In the genomic region with DNA sequence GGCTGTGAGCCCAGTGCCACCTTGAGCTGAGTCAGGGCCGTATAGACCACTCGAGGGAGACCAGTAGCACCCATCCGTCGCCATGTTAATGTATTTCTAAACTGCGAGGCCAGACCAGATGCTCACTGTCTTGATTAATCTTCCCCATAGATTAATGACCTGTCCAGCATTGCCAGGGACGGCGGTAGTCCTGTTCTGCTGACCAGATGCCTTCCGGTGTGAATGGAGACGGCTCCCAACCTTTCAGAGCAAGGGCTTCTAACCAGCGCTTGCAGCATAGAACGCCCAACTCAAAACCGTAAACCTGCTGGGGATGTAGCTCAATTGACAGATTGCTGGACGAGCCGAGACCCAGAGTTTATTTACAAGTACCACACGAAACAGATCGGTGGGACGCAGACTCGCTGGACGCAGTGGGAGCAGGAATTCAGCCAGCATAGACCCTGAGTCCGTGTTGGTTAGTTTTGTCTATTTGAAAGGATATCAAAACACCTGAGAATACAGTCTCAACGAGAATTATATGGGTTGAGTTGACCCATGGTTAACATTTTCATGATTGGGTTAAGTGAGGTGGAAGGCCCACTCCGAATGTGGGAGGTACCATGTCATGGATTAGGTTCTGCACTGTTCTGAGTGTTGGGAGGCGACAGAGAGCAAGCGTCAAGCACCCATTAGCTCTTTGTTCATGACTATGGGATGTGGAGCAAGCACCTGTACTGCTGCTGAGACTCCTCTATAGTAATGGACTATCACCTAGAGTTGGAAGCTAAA, we compare ENCODE assay signal across 8 mouse cellular contexts. TPM values are rescaled to one million over a fixed set of nuclear protein-coding genes. Genes with fewer than 3 reads are reported as not detected.
DNase-seq lines count a peak whose midpoint lies in the region; ATAC-seq and TF ChIP-seq lines count a peak whose summit lies in the region.

No protein-coding gene starts in this region.

- peaks cover 5% of the 10 kb centered on the region; the same call in 1 of the 2 replicates for H3K36me3 ChIP-seq in neural tube, embryonic 11.5 days (ENCODE audit: control insufficient read depth, insufficient read depth, low read length)
- H3K36me3 ChIP-seq in embryonic facial prominence, embryonic 13.5 days, result peaks cover 23% of the 10 kb centered on the region
- H3K36me3 ChIP-seq in intestine, postnatal 0 days (ENCODE audit: control insufficient read depth, insufficient read depth), result peaks cover 16% of the 10 kb centered on the region
- peaks cover 24% of the 10 kb centered on the region for H3K36me3 ChIP-seq in neural tube, embryonic 13.5 days

- 10% methylated on average over 24 of the region's 24 CpGs for WGBS in neural tube, embryonic 11.5 days
- WGBS in embryonic facial prominence, embryonic 13.5 days, result 11% methylated on average over 24 of the region's 24 CpGs
- WGBS in intestine, postnatal 0 days, result 9% methylated on average over 24 of the region's 24 CpGs
- 11% methylated on average over 24 of the region's 24 CpGs for WGBS in neural tube, embryonic 13.5 days

- no peaks in the 10 kb centered on the region for H3K27me3 ChIP-seq in neural tube, embryonic 11.5 days (ENCODE audit: control insufficient read depth, insufficient read depth, low read length)
- no peaks in the 10 kb centered on the region for H3K27me3 ChIP-seq in embryonic facial prominence, embryonic 13.5 days
- no peaks in the 10 kb centered on the region for H3K27me3 ChIP-seq in intestine, postnatal 0 days (replicated peaks; ENCODE audit: control insufficient read depth, insufficient read depth, low read length)
- no peaks in the 10 kb centered on the region for H3K27me3 ChIP-seq in neural tube, embryonic 13.5 days

- peak overlapping the region; percentile 94 for H3K27ac ChIP-seq in neural tube, embryonic 11.5 days (ENCODE audit: low read depth, low read length)
- peak overlapping the region; percentile 98 for H3K27ac ChIP-seq in embryonic facial prominence, embryonic 13.5 days
- H3K27ac ChIP-seq in intestine, postnatal 0 days (ENCODE audit: low read depth, low read length), result peak overlapping the region; percentile 93
- peak overlapping the region; percentile 97 for H3K27ac ChIP-seq in neural tube, embryonic 13.5 days (replicated peaks)

- TF ChIP-seq CTCF in intestine, postnatal 0 days (IDR thresholded peaks at IDR 0.05; ENCODE audit: low read depth), result 0 out of 2 replicates have a peak, but pooled peaks have one; percentile 8

- H3K4me2 ChIP-seq in neural tube, embryonic 11.5 days (ENCODE audit: low read depth), result peak overlapping the region; percentile 92
- H3K4me2 ChIP-seq in embryonic facial prominence, embryonic 13.5 days, result peak overlapping the region; percentile 88
- peak overlapping the region; percentile 89 for H3K4me2 ChIP-seq in intestine, postnatal 0 days (replicated peaks; ENCODE audit: low read depth)
- peak overlapping the region; percentile 79 for H3K4me2 ChIP-seq in neural tube, embryonic 13.5 days

- H3K9me3 ChIP-seq in neural tube, embryonic 11.5 days (ENCODE audit: control insufficient read depth, low read length), result no peaks in the 10 kb centered on the region
- H3K9me3 ChIP-seq in embryonic facial prominence, embryonic 13.5 days, result no peaks in the 10 kb centered on the region
- H3K9me3 ChIP-seq in intestine, postnatal 0 days (ENCODE audit: control insufficient read depth), result no peaks in the 10 kb centered on the region
- no peaks in the 10 kb centered on the region for H3K9me3 ChIP-seq in neural tube, embryonic 13.5 days

- 0 out of 2 replicates have a peak, but pooled peaks cover 5% of the 10 kb centered on the region for H3K4me1 ChIP-seq in neural tube, embryonic 11.5 days (ENCODE audit: control insufficient read depth, insufficient read depth, low read length)
- H3K4me1 ChIP-seq in embryonic facial prominence, embryonic 13.5 days, result peaks cover 23% of the 10 kb centered on the region
- H3K4me1 ChIP-seq in intestine, postnatal 0 days (replicated peaks; ENCODE audit: control insufficient read depth, insufficient read depth, low read length), result 0 out of 2 replicates have a peak, but pooled peaks cover 3% of the 10 kb centered on the region
- peaks cover 28% of the 10 kb centered on the region for H3K4me1 ChIP-seq in neural tube, embryonic 13.5 days (replicated peaks)

- ATAC-seq in neural tube, embryonic 11.5 days (ENCODE audit: insufficient read depth, low FRiP score, low TSS enrichment), result no peak; the same call in 1 of the 2 replicates
- 0 out of 2 replicates have a peak, but pooled peaks have one; percentile 7 for ATAC-seq in embryonic facial prominence, embryonic 13.5 days (ENCODE audit: insufficient number of reproducible peaks, insufficient read depth, low FRiP score, low TSS enrichment, low read depth)
- 0 out of 2 replicates have a peak, but pooled peaks have one; percentile 1 for ATAC-seq in intestine, postnatal 0 days
- peak; percentile 64 for ATAC-seq in neural tube, embryonic 13.5 days (ENCODE audit: low read depth)
- ATAC-seq in cerebellum, adult (ENCODE audit: insufficient number of reproducible peaks, low FRiP score, low TSS enrichment), result no peak

- no peak for DNase-seq in neural tube, embryonic 11.5 days (ENCODE audit: low spot score)
- DNase-seq in neural tube, embryonic 10.5 days (ENCODE audit: extremely low spot score, low spot score), result no peak
- no peak for DNase-seq in ovary, adult 18-20 months (ENCODE audit: low spot score)
- DNase-seq in embryo, embryonic 11 days, result no peak

- peak overlapping the region; percentile 88 for H3K9ac ChIP-seq in neural tube, embryonic 11.5 days (ENCODE audit: low read length)
- H3K9ac ChIP-seq in embryonic facial prominence, embryonic 13.5 days, result peak overlapping the region; percentile 89
- H3K9ac ChIP-seq in intestine, postnatal 0 days (ENCODE audit: low read depth, low read length), result peak overlapping the region; percentile 64
- H3K9ac ChIP-seq in neural tube, embryonic 13.5 days, result peak overlapping the region; percentile 90

- H3K4me3 ChIP-seq in neural tube, embryonic 11.5 days (ENCODE audit: low read depth, low read length), result peak overlapping the region; percentile 68
- peak overlapping the region; percentile 86 for H3K4me3 ChIP-seq in embryonic facial prominence, embryonic 13.5 days
- H3K4me3 ChIP-seq in intestine, postnatal 0 days (ENCODE audit: low read depth, low read length), result peak overlapping the region; percentile 84
- peak overlapping the region; percentile 83 for H3K4me3 ChIP-seq in neural tube, embryonic 13.5 days

RNA-seq across cellular contexts. Expression of a gene that starts 6.4 kb away (rescaled TPM):
- 25.5 and 27.7 TPM in 2 replicates for polyA plus RNA-seq in neural tube, embryonic 11.5 days (2014; fragmentation: Nextera tagmentation; extraction: Ambion mirVana)
- 41.2 and 41.9 TPM in 2 replicates for polyA plus RNA-seq in embryonic facial prominence, embryonic 13.5 days (2015; fragmentation: Nextera tagmentation; extraction: Ambion mirVana)
- 32.0 and 33.8 TPM in 2 replicates for polyA plus RNA-seq in intestine, postnatal 0 days (2015; fragmentation: Nextera tagmentation; extraction: Ambion mirVana)
- polyA plus RNA-seq in neural tube, embryonic 13.5 days (2015; fragmentation: Nextera tagmentation; extraction: Ambion mirVana), result 35.5 and 39.5 TPM in 2 replicates

RNA-seq across cellular contexts. Expression of a gene that starts 6.8 kb away (rescaled TPM):
- 37.0 and 41.4 TPM in 2 replicates for polyA plus RNA-seq in neural tube, embryonic 11.5 days (2014; fragmentation: Nextera tagmentation; extraction: Ambion mirVana)
- 33.4 and 34.6 TPM in 2 replicates for polyA plus RNA-seq in embryonic facial prominence, embryonic 13.5 days (2015; fragmentation: Nextera tagmentation; extraction: Ambion mirVana)
- polyA plus RNA-seq in intestine, postnatal 0 days (2015; fragmentation: Nextera tagmentation; extraction: Ambion mirVana), result 13.2 and 14.7 TPM in 2 replicates
- 46.2 and 47.4 TPM in 2 replicates for polyA plus RNA-seq in neural tube, embryonic 13.5 days (2015; fragmentation: Nextera tagmentation; extraction: Ambion mirVana)

RNA-seq across cellular contexts. Expression of a gene that starts 16.9 kb away (rescaled TPM):
- polyA plus RNA-seq in neural tube, embryonic 11.5 days (2014; fragmentation: Nextera tagmentation; extraction: Ambion mirVana), result 15.0 and 17.1 TPM in 2 replicates
- 30.6 and 31.4 TPM in 2 replicates for polyA plus RNA-seq in embryonic facial prominence, embryonic 13.5 days (2015; fragmentation: Nextera tagmentation; extraction: Ambion mirVana)
- polyA plus RNA-seq in intestine, postnatal 0 days (2015; fragmentation: Nextera tagmentation; extraction: Ambion mirVana), result 3.9 and 4.7 TPM in 2 replicates
- 25.6 and 26.9 TPM in 2 replicates for polyA plus RNA-seq in neural tube, embryonic 13.5 days (2015; fragmentation: Nextera tagmentation; extraction: Ambion mirVana)

RNA-seq across cellular contexts. Expression of a gene that starts 49.2 kb away (rescaled TPM):
- not detected in 2 replicates for polyA plus RNA-seq in neural tube, embryonic 11.5 days (2014; fragmentation: Nextera tagmentation; extraction: Ambion mirVana)
- polyA plus RNA-seq in embryonic facial prominence, embryonic 13.5 days (2015; fragmentation: Nextera tagmentation; extraction: Ambion mirVana), result not detected in 2 replicates
- not detected in 2 replicates for polyA plus RNA-seq in intestine, postnatal 0 days (2015; fragmentation: Nextera tagmentation; extraction: Ambion mirVana)
- polyA plus RNA-seq in neural tube, embryonic 13.5 days (2015; fragmentation: Nextera tagmentation; extraction: Ambion mirVana), result not detected in 2 replicates

RNA-seq across cellular contexts. Expression of a gene that starts 55.1 kb away (rescaled TPM):
- not detected in 2 replicates for polyA plus RNA-seq in neural tube, embryonic 11.5 days (2014; fragmentation: Nextera tagmentation; extraction: Ambion mirVana)
- polyA plus RNA-seq in embryonic facial prominence, embryonic 13.5 days (2015; fragmentation: Nextera tagmentation; extraction: Ambion mirVana), result 1.3 TPM in 1 of 2 replicates, not detected in the other
- 1,454 and 1,717 TPM in 2 replicates for polyA plus RNA-seq in intestine, postnatal 0 days (2015; fragmentation: Nextera tagmentation; extraction: Ambion mirVana)
- not detected in 2 replicates for polyA plus RNA-seq in neural tube, embryonic 13.5 days (2015; fragmentation: Nextera tagmentation; extraction: Ambion mirVana)

Comparison
In these comparisons a context has a peak if more than half of its experiments do, and no peak if none do; other contexts are left out.
1. ATAC-seq: peak in embryonic facial prominence, embryonic 13.5 days (single experiment), intestine, postnatal 0 days (single experiment) and neural tube, embryonic 13.5 days (single experiment); none in neural tube, embryonic 11.5 days (single experiment) and cerebellum, adult (single experiment).
2. Peak in every context shown above with its lines, with median percentiles within 50 percentile points of each other: H3K27ac ChIP-seq, H3K4me2 ChIP-seq, H3K4me3 ChIP-seq and H3K9ac ChIP-seq.